Mouse (Mus musculus): Measurements from ENCODE around the gene Iqce.

DNA sequence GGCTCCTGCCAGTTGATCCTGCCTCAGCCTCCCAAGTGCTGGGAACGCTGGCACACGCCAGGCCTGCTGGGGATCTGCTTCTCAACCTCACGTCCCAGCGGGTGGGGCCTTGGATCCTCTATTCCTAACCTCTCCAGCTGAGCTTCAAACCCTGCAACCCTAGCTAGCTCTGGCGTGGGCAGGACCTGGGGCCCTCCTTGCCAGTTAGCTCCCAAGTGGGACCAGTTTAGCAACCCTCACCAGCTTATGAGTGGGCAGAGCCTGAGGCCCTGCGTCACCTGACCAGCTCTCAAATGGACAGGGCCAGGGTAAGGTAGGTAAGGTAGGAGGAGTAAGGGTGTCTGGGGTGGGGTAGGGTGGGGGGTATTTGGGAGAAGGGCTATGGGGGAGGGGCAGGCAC lies 22.1 kb downstream of the Iqce start:
- TF ChIP-seq CTCF (IDR thresholded peaks at IDR 0.05; ENCODE audit: borderline replicate concordance, insufficient read depth, low read length) = no peak
- TF ChIP-seq POLR2A (IDR thresholded peaks at IDR 0.05; ENCODE audit: low read depth, low read length) = no peak

Measured in embryonic fibroblast, embryonic 13.5 days (primary cell).